Mouse (Mus musculus): ENCODE measurements around the gene Keg1. TPM values are rescaled to one million over a fixed set of nuclear protein-coding genes. Genes with fewer than 3 reads are reported as not detected.
"Not testable (repeated sequence)": the region's sequence is repeated elsewhere in the genome, so short reads cannot be mapped to it uniquely, and the experiment has no call there.

Keg1 gene
- 0.14 TPM in 1 of 2 replicates, not detected in the other for polyA plus RNA-seq (2015; fragmentation: Nextera tagmentation; extraction: Ambion mirVana)

DNA sequence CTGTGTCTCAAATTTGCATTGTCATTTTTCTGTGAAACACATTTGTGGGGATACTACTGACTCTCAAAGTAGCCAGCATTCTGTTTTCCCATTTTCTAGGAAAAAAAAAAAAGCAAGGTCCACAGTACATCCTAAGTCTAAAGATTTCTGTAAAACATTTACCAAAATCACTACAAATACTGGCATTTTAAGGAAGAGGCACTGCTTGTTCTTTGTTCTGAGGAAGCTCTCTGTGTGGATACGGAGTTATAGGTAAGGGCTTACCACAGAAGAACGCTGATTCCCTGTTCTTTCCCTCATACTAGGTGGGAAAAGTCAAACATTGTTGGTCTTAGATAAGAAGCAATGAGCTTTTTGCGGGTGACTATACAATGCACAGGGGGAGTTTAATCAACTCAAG is at the start of gene Keg1:
Gene Keg1 (plus strand): TSS at position 197 of the 400 bp plus-strand sequence.
- 67% methylated on average over 3 of the region's 3 CpGs for WGBS
- Histone ChIP-seq H3K9ac (no peak within 1 kb of the TSS), H3K9me3 (no peaks in the 10 kb centered on the region), H3K4me1 (no peaks in the 10 kb centered on the region), H3K27ac (no peak within 1 kb of the TSS), H3K36me3 (no peaks in the 10 kb centered on the region), H3K27me3 (no peaks in the 10 kb centered on the region), H3K4me2 (no peak within 1 kb of the TSS), H3K4me3 (no peak within 1 kb of the TSS)
- ATAC-seq (ENCODE audit: borderline replicate concordance, extremely low read depth, low FRiP score, low TSS enrichment), result no peak

DNA sequence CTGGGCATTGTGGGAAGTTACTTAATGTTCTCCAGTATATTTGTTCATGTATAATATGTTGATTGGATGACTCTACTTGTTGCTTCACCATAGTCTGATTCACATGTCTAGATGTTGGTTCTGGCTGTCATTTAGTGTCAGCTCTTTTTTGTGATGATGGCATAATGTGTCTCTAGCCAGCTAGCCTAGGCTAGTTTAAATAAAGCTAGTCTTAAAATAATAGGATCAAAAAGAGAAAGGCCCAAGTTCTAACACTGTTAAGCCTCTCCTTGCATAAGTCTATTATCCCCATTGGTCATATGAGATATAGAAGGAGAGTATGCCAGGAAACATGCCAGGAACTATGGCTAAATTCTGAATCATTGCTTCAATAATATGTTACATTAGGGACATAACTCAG is 46.1 kb upstream of the Keg1 start:
- no peaks in the 10 kb centered on the region for H3K4me1 ChIP-seq
- no peaks in the 10 kb centered on the region for H3K9me3 ChIP-seq
- no peak overlapping the region for H3K9ac ChIP-seq
- H3K4me3 ChIP-seq, result no peak overlapping the region
- H3K4me2 ChIP-seq, result no peak overlapping the region
- no peak for ATAC-seq (ENCODE audit: borderline replicate concordance, extremely low read depth, low FRiP score, low TSS enrichment)
- no peaks in the 10 kb centered on the region for H3K36me3 ChIP-seq
- H3K27ac ChIP-seq, result no peak overlapping the region
- no peaks in the 10 kb centered on the region for H3K27me3 ChIP-seq

- no peak for ATAC-seq (ENCODE audit: borderline replicate concordance, extremely low read depth, low FRiP score, low TSS enrichment)
- Histone ChIP-seq H3K27me3 (no peaks in the 10 kb centered on the region), H3K9ac (no peak overlapping the region), H3K9me3 (no peaks in the 10 kb centered on the region), H3K4me1 (no peaks in the 10 kb centered on the region), H3K4me3 (no peak overlapping the region), H3K4me2 (no peak overlapping the region), H3K27ac (no peak overlapping the region), H3K36me3 (no peaks in the 10 kb centered on the region)
- 49% methylated on average over 1 of the region's 1 CpGs for WGBS
These were observed 29.4 kb upstream of the Keg1 start for GRCm38 (mm10) chr19:12666156-12666555.

GRCm38 (mm10) chr19:12668601-12669000 is 27.0 kb upstream of the Keg1 start:
- not testable (repeated sequence) for H3K4me1 ChIP-seq; H3K27ac ChIP-seq; H3K4me2 ChIP-seq; H3K9ac ChIP-seq; H3K9me3 ChIP-seq; H3K36me3 ChIP-seq; ATAC-seq (ENCODE audit: borderline replicate concordance, extremely low read depth, low FRiP score, low TSS enrichment); H3K27me3 ChIP-seq; H3K4me3 ChIP-seq
- 92% methylated on average over 3 of the region's 3 CpGs for whole genome bisulfite sequencing

DNA sequence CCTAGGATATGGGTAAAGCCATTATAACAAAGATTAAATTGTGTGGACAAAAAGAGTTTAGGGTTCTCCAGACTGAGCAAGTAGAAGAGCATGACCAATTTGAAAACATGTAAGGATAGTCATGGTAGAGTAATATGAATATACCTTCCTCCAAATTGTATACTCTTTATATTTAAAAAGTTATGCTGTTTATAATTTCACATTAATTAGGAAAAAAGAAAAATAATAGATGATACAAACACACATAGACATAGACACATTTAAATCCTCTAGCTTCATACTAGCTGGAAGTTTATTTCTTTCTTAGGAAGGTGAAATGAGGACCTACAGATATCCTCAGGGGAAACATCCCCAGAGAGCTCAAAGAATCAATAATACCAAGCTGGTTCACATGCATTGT is 25.4 kb upstream of the Keg1 start, which contains the start of gene Olfr1442:
Gene Olfr1442 (plus strand): TSS at position 301 of the 400 bp plus-strand sequence.
- H3K9ac ChIP-seq, result no peak within 1 kb of the TSS
- H3K27ac ChIP-seq, result no peak within 1 kb of the TSS
- no peak within 1 kb of the TSS for H3K4me3 ChIP-seq
- no peak within 1 kb of the TSS for H3K4me2 ChIP-seq
- H3K4me1 ChIP-seq, result no peaks in the 10 kb centered on the region
- no peaks in the 10 kb centered on the region for H3K36me3 ChIP-seq
- no peaks in the 10 kb centered on the region for H3K27me3 ChIP-seq
- no peak for ATAC-seq (ENCODE audit: borderline replicate concordance, extremely low read depth, low FRiP score, low TSS enrichment)
- H3K9me3 ChIP-seq, result no peaks in the 10 kb centered on the region

- Histone ChIP-seq H3K9ac (no peak overlapping the region), H3K4me2 (no peak overlapping the region), H3K4me3 (no peak overlapping the region), H3K9me3 (no peaks in the 10 kb centered on the region), H3K27me3 (no peaks in the 10 kb centered on the region), H3K4me1 (no peaks in the 10 kb centered on the region), H3K36me3 (no peaks in the 10 kb centered on the region), H3K27ac (no peak overlapping the region)
- 81% methylated on average over 4 of the region's 4 CpGs for WGBS
- no peak for ATAC-seq (ENCODE audit: borderline replicate concordance, extremely low read depth, low FRiP score, low TSS enrichment)
These were observed 24.5 kb upstream of the Keg1 start for GRCm38 (mm10) chr19:12671051-12671450.

DNA sequence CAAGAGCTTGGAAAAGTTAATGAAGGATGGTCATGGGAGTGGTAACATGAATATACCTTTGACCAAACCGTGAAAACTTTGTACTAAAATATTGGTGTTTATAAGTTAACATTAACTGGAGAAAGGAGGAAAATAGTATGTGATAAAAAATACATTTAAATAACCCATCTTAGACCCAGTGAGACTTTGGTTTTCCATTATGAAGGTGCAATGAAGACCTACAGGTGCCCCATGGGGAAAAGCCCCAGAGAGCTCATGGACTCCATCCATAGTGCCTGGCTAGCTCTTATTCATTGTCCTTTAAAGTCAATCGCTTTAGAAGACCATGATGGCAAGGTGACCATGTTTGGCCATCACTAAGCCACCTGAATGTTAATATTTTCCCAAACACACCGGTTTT is 17.8 kb upstream of the Keg1 start, which contains the start of gene Olfr1443:
Gene Olfr1443 (plus strand): TSS at position 301 of the 400 bp plus-strand sequence.
- Histone ChIP-seq H3K4me2 (no peak within 1 kb of the TSS), H3K36me3 (no peaks in the 10 kb centered on the region), H3K9me3 (no peaks in the 10 kb centered on the region), H3K4me3 (no peak within 1 kb of the TSS), H3K9ac (no peak within 1 kb of the TSS), H3K27ac (no peak within 1 kb of the TSS), H3K27me3 (no peaks in the 10 kb centered on the region), H3K4me1 (no peaks in the 10 kb centered on the region)
- 66% methylated on average over 3 of the region's 3 CpGs for WGBS
- ATAC-seq (ENCODE audit: borderline replicate concordance, extremely low read depth, low FRiP score, low TSS enrichment), result no peak

DNA sequence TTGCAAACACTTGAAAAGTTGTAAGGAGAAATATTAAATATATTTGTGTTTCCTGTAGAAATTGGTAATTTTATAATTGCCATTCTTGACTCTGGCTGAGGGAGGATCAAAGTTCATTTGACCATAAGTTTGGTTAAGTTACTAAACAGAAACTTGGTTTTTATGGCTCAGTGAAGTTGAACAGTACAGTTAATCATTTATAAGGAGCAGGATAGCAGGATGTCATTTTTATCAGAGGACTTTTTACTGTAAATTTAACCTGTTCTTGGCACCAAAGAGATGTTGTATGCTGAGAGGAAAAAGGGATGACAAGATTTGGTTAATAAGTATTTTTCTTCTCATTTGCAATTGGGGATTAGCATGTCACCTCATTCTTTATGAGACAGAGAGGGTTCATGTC is 10.9 kb upstream of the Keg1 start:
- no peak for ATAC-seq (ENCODE audit: borderline replicate concordance, extremely low read depth, low FRiP score, low TSS enrichment)
- H3K27me3 ChIP-seq, result no peaks in the 10 kb centered on the region
- no peaks in the 10 kb centered on the region for H3K36me3 ChIP-seq
- no peak overlapping the region for H3K27ac ChIP-seq
- H3K9me3 ChIP-seq, result no peaks in the 10 kb centered on the region
- no peak overlapping the region for H3K9ac ChIP-seq
- no peak overlapping the region for H3K4me3 ChIP-seq
- H3K4me1 ChIP-seq, result no peaks in the 10 kb centered on the region
- H3K4me2 ChIP-seq, result no peak overlapping the region

DNA sequence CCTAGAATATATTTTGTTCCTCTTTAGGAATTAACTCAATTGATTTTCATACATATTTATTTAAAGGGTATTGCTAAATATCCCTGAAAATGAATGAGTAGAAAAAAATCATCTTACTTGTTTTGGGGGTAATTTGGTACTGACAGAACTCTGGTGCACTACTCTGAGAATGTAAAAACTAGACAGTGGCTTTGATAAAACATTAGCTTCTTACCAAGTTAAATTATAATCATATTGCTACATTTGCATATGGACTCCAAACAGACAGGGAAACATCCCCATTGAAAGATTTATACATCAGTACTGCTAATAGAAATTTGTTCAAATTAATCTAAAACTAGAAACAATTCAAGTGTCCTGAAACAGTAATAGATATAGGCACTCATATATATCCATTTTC is 10.4 kb upstream of the Keg1 start:
- no peak for ATAC-seq (ENCODE audit: borderline replicate concordance, extremely low read depth, low FRiP score, low TSS enrichment)
- H3K27ac ChIP-seq, result no peak overlapping the region
- H3K9me3 ChIP-seq, result no peaks in the 10 kb centered on the region
- H3K4me2 ChIP-seq, result no peak overlapping the region
- no peak overlapping the region for H3K9ac ChIP-seq
- no peaks in the 10 kb centered on the region for H3K36me3 ChIP-seq
- H3K27me3 ChIP-seq, result no peaks in the 10 kb centered on the region
- no peak overlapping the region for H3K4me3 ChIP-seq
- H3K4me1 ChIP-seq, result no peaks in the 10 kb centered on the region

DNA sequence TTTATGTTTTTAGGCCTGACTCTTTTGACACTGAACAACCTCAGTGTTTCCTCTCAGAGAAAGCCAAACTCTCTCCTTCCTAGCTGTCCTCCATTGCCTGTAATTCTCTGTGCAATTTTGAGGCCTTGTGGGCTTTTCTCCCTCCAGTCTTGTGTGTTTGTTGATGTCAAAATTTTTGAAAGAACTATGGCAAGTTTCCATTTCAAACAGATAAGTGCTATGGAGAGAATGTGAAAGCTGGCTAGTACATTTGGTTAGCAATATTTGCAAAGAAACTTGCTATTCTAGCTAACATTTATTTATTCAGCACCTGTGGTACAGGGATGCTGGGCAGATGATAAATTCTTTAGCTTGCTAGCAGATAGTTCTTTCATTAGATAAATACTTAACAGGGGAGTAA is 635 bp downstream of the Keg1 start:
- ATAC-seq (ENCODE audit: borderline replicate concordance, extremely low read depth, low FRiP score, low TSS enrichment), result no peak
- H3K27ac ChIP-seq, result no peak overlapping the region
- no peak overlapping the region for H3K4me2 ChIP-seq
- H3K4me1 ChIP-seq, result no peaks in the 10 kb centered on the region
- no peaks in the 10 kb centered on the region for H3K27me3 ChIP-seq
- H3K9me3 ChIP-seq, result no peaks in the 10 kb centered on the region
- H3K9ac ChIP-seq, result no peak overlapping the region
- H3K36me3 ChIP-seq, result no peaks in the 10 kb centered on the region
- no peak overlapping the region for H3K4me3 ChIP-seq

- Histone ChIP-seq H3K9ac (no peak overlapping the region), H3K4me1 (no peaks in the 10 kb centered on the region), H3K27ac (no peak overlapping the region), H3K36me3 (no peaks in the 10 kb centered on the region), H3K9me3 (no peaks in the 10 kb centered on the region), H3K4me3 (no peak overlapping the region), H3K4me2 (no peak overlapping the region), H3K27me3 (no peaks in the 10 kb centered on the region)
- no peak for ATAC-seq (ENCODE audit: borderline replicate concordance, extremely low read depth, low FRiP score, low TSS enrichment)
- 63% methylated on average over 2 of the region's 2 CpGs for WGBS
These were observed 12.9 kb downstream of the Keg1 start for GRCm38 (mm10) chr19:12708458-12708857.

GRCm38 (mm10) chr19:12708986-12709385 is 13.4 kb downstream of the Keg1 start:
- Histone ChIP-seq H3K27me3 (no peaks in the 10 kb centered on the region), H3K27ac (no peak overlapping the region), H3K9ac (no peak overlapping the region), H3K9me3 (no peaks in the 10 kb centered on the region), H3K36me3 (no peaks in the 10 kb centered on the region), H3K4me2 (no peak overlapping the region), H3K4me1 (no peaks in the 10 kb centered on the region), H3K4me3 (no peak overlapping the region)
- ATAC-seq (ENCODE audit: borderline replicate concordance, extremely low read depth, low FRiP score, low TSS enrichment), result no peak

GRCm38 (mm10) chr19:12719189-12719588 is 23.6 kb downstream of the Keg1 start:
- H3K4me2 ChIP-seq, result no peak overlapping the region
- no peaks in the 10 kb centered on the region for H3K27me3 ChIP-seq
- no peak for ATAC-seq (ENCODE audit: borderline replicate concordance, extremely low read depth, low FRiP score, low TSS enrichment)
- H3K4me3 ChIP-seq, result no peak overlapping the region
- no peak overlapping the region for H3K9ac ChIP-seq
- H3K4me1 ChIP-seq, result no peaks in the 10 kb centered on the region
- no peaks in the 10 kb centered on the region for H3K36me3 ChIP-seq
- H3K27ac ChIP-seq, result no peak overlapping the region
- no peaks in the 10 kb centered on the region for H3K9me3 ChIP-seq
- WGBS, result 68% methylated on average over 6 of the region's 6 CpGs
